Mouse (Mus musculus) midbrain, postnatal 0 days (tissue): ENCODE results near the gene Ets1. TPM values are rescaled to one million over a fixed set of nuclear protein-coding genes. Genes with fewer than 3 reads are reported as not detected.
A peak's percentile ranks its signal among the peaks of the same experiment; 100 is the strongest.

Source experiments
- ATAC-seq: fragments of 200-750 bp; cut with Nextera tagmentation; 2 replicates; pipeline ENCODE4 v1.8.0; 2017; ENCODE audit warnings: moderate number of reproducible peaks, mild to moderate bottlenecking, moderate TSS enrichment, moderate library complexity; ENCODE audit not compliant: low FRiP score
- DNase-seq: peaks from one replicate; pipeline ENCODE4 v3.0.0-alpha.2; 2015; ENCODE audit warnings: low spot score
- H3K27ac ChIP-seq: fragments of 300-500 bp; sonication (generic); 2 replicates; pipeline ENCODE4 v1.5.1; 2014; ENCODE audit warnings: low read depth, mild to moderate bottlenecking, low read length, mixed read lengths
- H3K27me3 ChIP-seq: fragments of 300-500 bp; sonication (generic); 2 replicates; pipeline ENCODE4 v1.6.1; 2014; ENCODE audit warnings: low read length, control low read depth, mixed read lengths; ENCODE audit not compliant: insufficient read depth
- H3K36me3 ChIP-seq: fragments of 300-500 bp; sonication (generic); 2 replicates; pipeline ENCODE4 v1.6.1; 2014; ENCODE audit warnings: low read length, control low read depth, mixed read lengths; ENCODE audit not compliant: insufficient read depth
- H3K4me1 ChIP-seq: fragments of 300-500 bp; sonication (generic); 2 replicates; pipeline ENCODE4 v1.6.1; 2014; ENCODE audit warnings: mild to moderate bottlenecking, control low read depth, antibody characterized with exemption, low read length, mixed read lengths; ENCODE audit not compliant: insufficient read depth
- H3K4me2 ChIP-seq: fragments of 300-500 bp; sonication (generic); 2 replicates; pipeline ENCODE4 v1.6.1; 2014; ENCODE audit warnings: low read depth, mild to moderate bottlenecking, low read length, mixed read lengths; ENCODE audit not compliant: poor library complexity, severe bottlenecking
- H3K4me3 ChIP-seq: fragments of 300-500 bp; sonication (generic); 2 replicates; pipeline ENCODE4 v1.5.1; 2014; ENCODE audit warnings: low read depth, mild to moderate bottlenecking, low read length, moderate library complexity
- H3K9ac ChIP-seq: fragments of 300-500 bp; sonication (generic); replicated peaks from 2 replicates; pipeline ENCODE4 v1.6.1; 2014; ENCODE audit warnings: mild to moderate bottlenecking, low read length, moderate library complexity, mixed read lengths; ENCODE audit not compliant: poor library complexity, severe bottlenecking
- H3K9me3 ChIP-seq: fragments of 300-500 bp; sonication (generic); 2 replicates; pipeline ENCODE4 v1.6.1; 2016; ENCODE audit warnings: low read length, control low read depth
- CTCF ChIP-seq: IDR thresholded peaks from 2 replicates; pipeline ENCODE4 v1.5.1; 2016; ENCODE audit warnings: antibody characterized with exemption, mild to moderate bottlenecking
- WGBS: fragments of 180-500 bp; shearing (Covaris S2); extraction: QIAGEN DNeasy Blood & Tissue Kit; methylation state at CpG from one replicate; pipeline ENCODE4 v1.1.7; 2014; 5-methylcytosine and 5-hydroxymethylcytosine counted together
- polyA plus RNA-seq: library from polyadenylated mRNA; unstranded; fragments of >200 nt; fragmentation: Nextera tagmentation; extraction: Ambion mirVana; gene quantifications from 2 replicates; pipeline ENCODE4 v1.2.1, GENCODE M21; 2015
- total RNA-seq: library from RNA; depleted of rRNA; stranded (reverse); fragments of >200 nt; gene quantifications from 2 replicates; pipeline ENCODE4 v1.2.3, GENCODE M21; 2014

The Ets1 gene
- total and polyA plus RNA-seq, 2 experiments from 2014 or later: 8.9 to 10.8 TPM

- DNase-seq: no peak
- Histone ChIP-seq H3K4me2 (no peak overlapping the region), H3K4me1 (no peaks in the 10 kb centered on the region), H3K4me3 (no peak overlapping the region), H3K9ac (no peak overlapping the region), H3K27ac (no peak overlapping the region), H3K9me3 (no peaks in the 10 kb centered on the region), H3K36me3 (no peaks in the 10 kb centered on the region), H3K27me3 (peaks cover 61% of the 10 kb centered on the region)
- TF ChIP-seq CTCF: no peak
- no peak for ATAC-seq
- WGBS: 87% methylated on average over 2 of the region's 2 CpGs
Observed at GRCm38 (mm10) chr9:32692944-32693343, 56.9 kb downstream of the Ets1 start.

- H3K4me1 ChIP-seq: no peaks in the 10 kb centered on the region
- no peaks in the 10 kb centered on the region for H3K36me3 ChIP-seq
- H3K4me3 ChIP-seq: no peak overlapping the region
- DNase-seq: no peak
- TF ChIP-seq CTCF: no peak
- no peak overlapping the region for H3K27ac ChIP-seq
- 82% methylated on average over 3 of the region's 3 CpGs for WGBS
- H3K9me3 ChIP-seq: no peaks in the 10 kb centered on the region
- no peak for ATAC-seq
- no peak overlapping the region for H3K4me2 ChIP-seq
- H3K27me3 ChIP-seq: peaks cover 60% of the 10 kb centered on the region
- no peak overlapping the region for H3K9ac ChIP-seq
Observed at GRCm38 (mm10) chr9:32693411-32693810, 57.4 kb downstream of the Ets1 start.

- Histone ChIP-seq H3K4me3 (no peak overlapping the region), H3K4me2 (no peak overlapping the region), H3K9ac (no peak overlapping the region), H3K27me3 (peaks cover 58% of the 10 kb centered on the region), H3K36me3 (no peaks in the 10 kb centered on the region), H3K9me3 (no peaks in the 10 kb centered on the region), H3K4me1 (no peaks in the 10 kb centered on the region), H3K27ac (no peak overlapping the region)
- DNase-seq (no peak), ATAC-seq (no peak)
- TF ChIP-seq CTCF: no peak
- WGBS: 78% methylated on average over 12 of the region's 12 CpGs
Observed at GRCm38 (mm10) chr9:32694111-32694824, 58.2 kb downstream of the Ets1 start.

GRCm38 (mm10) chr9:32694916-32695490 lies 59.0 kb downstream of the Ets1 start:
- H3K4me3 ChIP-seq: peak overlapping the region; percentile 65
- H3K27ac ChIP-seq: no peak overlapping the region
- H3K4me1 ChIP-seq: no peaks in the 10 kb centered on the region
- TF ChIP-seq CTCF: no peak
- no peak for DNase-seq
- H3K4me2 ChIP-seq: peak overlapping the region; percentile 92
- no peak overlapping the region for H3K9ac ChIP-seq
- peaks cover 51% of the 10 kb centered on the region for H3K27me3 ChIP-seq
- H3K9me3 ChIP-seq: no peaks in the 10 kb centered on the region
- H3K36me3 ChIP-seq: no peaks in the 10 kb centered on the region
- WGBS: 56% methylated on average over 4 of the region's 4 CpGs
- ATAC-seq: no peak

GRCm38 (mm10) chr9:32695492-32696190 lies 59.6 kb downstream of the Ets1 start:
- WGBS: 4% methylated on average over 42 of the region's 67 CpGs
- peak; percentile 80 for DNase-seq
- H3K4me2 ChIP-seq: peak overlapping the region; percentile 92
- H3K27ac ChIP-seq: no peak overlapping the region
- no peaks in the 10 kb centered on the region for H3K9me3 ChIP-seq
- H3K4me3 ChIP-seq: peak overlapping the region; percentile 65
- no peak for TF ChIP-seq CTCF
- peaks cover 45% of the 10 kb centered on the region for H3K27me3 ChIP-seq
- H3K9ac ChIP-seq: peak overlapping the region; percentile 51
- H3K36me3 ChIP-seq: no peaks in the 10 kb centered on the region
- H3K4me1 ChIP-seq: no peaks in the 10 kb centered on the region
- ATAC-seq: peak; percentile 93

GRCm38 (mm10) chr9:32696259-32696658 lies 60.2 kb downstream of the Ets1 start:
- no peak for TF ChIP-seq CTCF
- no peak for DNase-seq
- Histone ChIP-seq H3K27ac (no peak overlapping the region), H3K4me3 (peak overlapping the region; percentile 65), H3K4me1 (no peaks in the 10 kb centered on the region), H3K9ac (peak overlapping the region; percentile 51; the same call in 1 of the 2 replicates), H3K9me3 (no peaks in the 10 kb centered on the region), H3K4me2 (peak overlapping the region; percentile 92), H3K27me3 (peaks cover 42% of the 10 kb centered on the region), H3K36me3 (no peaks in the 10 kb centered on the region)
- WGBS: under 1% methylated on average over 12 of the region's 13 CpGs
- no peak; the same call in none of the 2 replicates for ATAC-seq
